Mouse (Mus musculus) right cerebral cortex, postnatal 25 days (tissue): ENCODE results near the gene Col24a1.
"Not testable (repeated sequence)": the region's sequence is repeated elsewhere in the genome, so short reads cannot be mapped to it uniquely, and the experiment has no call there.

Experiments used
- DNase-seq: peaks from one replicate; pipeline ENCODE4 v3.0.0; 2022

Col24a1 gene

DNA sequence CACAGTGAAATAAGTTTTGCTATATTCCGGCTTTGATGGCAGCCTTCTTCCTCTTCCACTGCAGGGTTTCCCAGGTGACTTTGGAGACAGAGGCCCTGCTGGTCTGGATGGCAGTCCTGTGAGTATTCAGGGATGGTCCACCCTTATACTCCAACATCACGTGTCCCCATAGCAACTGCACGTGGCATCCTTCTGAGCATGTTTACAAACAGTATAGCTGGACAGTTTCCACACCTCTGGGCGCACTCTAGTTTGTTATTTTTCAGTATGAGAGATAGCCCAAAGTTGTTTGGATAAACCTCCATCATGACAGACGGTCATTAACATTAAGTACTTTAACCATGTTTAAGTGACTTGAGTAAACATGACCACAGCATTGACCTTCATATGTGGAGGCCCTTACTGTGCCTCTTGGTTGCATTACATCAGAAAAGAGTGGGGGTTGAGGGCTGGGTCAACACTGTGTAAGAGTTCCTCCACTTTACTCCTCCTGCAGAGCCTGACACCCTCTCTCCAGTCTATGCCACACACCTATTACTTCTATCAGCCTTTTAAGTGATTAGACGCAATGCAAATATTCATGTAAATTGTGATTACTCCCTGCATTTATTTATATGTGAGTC is 64.7 kb downstream of the Col24a1 start:
- no peak for DNase-seq

DNA sequence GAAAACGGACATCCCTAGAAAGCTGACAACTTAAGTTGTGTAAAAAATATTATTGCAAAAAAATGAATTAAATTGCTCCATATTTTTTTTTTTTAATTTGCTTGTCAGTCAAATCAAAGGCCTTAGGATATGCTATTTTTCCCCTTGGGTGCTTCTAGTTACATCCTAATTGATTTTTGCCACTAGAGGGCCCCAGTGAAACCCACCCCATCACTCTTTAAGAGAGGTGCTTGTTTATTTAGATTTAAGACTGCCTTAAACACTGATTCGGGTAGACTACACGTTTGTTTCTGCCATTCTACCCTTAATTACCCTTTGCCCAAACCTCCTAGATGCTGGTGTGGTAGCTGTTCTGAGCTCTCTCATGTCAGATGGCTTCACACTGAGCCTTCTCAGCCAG is 73.0 kb downstream of the Col24a1 start:
- no peak for DNase-seq

DNA sequence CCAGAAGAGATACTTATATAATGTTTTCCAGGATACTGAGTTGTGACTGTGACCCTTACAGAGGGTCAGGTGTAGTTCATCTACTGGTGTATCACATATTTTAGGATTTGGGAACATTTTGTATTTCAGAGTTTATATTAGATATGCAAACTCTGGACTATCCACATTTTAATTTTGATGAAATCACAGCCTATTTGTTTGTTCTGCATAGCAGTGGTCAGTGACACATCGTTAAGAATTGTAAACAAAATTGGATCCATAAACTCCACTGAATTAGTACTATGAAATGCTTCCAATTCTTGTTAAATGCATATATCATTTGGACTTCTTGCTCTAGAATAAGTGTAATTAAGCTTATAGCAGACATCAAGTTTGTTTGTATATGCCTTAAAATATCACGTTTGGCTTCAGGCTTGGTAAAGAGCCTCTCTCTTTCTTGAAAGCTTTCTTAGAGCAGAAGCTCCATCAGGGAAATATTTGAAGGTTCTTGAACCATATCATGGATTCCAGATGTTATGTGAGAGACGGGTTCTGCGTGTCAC is 75.0 kb downstream of the Col24a1 start:
- no peak for DNase-seq

DNA sequence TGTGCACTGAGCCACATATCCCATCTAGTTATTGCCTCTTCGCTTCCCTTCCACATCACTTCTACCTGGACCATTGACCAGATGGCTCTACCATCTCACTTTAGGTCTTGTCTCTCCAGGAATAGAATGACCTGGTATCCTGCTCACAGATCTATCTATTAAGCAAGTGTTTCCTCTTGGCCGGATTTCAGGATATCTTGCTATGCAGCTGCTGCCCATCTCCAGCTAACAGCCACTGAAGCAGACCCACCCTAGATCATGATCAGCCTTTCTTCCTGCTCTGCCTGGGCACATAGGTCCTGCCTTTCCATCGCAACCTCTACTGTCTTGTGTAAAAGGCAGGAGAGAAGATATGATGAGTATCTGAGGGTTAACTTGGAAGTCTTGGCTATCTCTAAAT is 84.0 kb downstream of the Col24a1 start:
- DNase-seq = no peak

DNA sequence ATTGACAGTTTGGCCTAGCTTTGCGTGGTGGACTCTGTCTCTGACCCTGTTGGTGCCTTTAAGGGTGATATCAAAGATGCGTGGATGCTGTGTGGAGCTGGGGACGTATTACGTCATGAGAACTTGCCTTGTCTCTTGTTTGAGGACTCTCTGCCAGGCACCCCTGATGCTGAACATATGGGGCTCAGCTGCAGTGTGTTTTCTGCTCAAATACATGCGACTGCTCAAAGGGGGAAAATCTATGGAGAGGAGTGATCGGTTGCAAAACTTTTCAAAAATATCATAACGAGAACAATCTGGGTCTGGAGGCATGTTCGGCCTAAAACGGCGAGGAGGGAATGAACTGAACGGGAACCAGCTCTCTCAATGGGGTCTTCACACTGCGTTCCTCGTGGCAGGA is 90.8 kb downstream of the Col24a1 start:
- no peak for DNase-seq

DNA sequence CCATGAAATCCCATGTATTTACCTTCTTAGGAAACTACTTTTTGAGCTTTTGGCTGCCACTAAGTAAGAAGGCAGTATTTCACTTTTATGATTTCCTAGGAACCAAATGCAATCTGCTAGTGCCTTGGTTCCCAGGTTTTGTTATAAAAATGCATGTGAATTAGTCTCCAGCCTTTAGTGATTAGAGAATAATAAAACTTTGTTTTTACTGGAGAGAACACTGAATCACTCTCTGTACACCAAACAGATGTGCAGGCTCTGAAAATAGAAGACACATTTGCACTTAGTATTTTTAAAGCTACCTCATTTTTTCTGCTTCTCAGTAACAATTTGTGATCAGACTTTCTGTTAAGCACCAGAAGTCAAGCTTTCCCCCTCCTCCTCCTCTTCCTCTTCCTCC is 94.2 kb downstream of the Col24a1 start:
- DNase-seq = no peak

DNA sequence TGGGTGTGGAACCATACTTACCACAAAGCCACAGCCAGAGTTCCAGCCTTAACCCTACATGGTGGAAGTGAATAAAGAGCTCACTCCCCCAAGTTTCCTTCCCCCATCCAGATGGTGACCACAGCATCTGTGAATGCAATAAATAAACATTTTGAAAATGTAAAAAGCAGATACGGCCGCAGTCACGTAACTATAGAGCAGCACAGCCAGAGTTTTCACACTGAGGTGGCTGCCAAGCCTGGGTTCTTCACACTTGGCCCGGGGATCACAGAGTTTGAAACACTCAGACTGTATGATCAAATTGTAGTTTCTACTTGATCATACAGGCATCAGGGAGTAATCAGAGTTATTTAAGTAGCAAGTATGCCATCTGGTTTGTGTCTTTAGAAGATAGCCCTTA is 98.4 kb downstream of the Col24a1 start:
- DNase-seq = no peak

DNA sequence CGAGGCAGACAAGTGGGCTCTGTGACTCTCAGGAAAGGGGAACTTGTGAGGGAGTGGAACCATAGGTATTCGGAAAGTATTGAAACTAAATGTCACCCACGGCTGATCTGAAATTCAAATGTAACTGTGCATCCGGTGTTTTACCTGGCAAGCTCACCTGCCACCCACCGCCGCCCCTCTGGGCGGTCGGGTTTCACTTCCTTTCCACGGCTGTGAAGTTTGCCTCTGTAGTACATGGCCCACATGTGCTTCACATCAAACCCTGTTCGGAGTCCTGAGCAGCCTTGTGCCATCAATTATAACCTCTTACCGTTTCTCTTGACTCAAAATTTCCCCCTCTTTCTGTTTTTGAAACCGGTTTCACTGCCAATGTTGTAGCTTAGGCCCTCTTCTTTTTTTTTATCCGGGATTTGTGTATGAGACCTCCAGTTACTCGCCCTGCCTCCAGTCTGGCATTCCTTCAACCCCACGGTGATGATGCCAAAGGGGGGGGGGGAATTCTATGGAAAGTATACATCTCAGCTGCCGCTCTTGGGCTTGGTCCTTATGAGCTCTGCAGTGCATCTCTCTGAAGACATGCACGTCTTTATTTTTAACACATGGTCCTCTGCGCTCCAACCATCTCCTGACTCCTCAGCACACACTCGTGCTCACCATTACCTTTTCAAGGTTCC is 99.9 kb downstream of the Col24a1 start:
- no peak for DNase-seq

DNA sequence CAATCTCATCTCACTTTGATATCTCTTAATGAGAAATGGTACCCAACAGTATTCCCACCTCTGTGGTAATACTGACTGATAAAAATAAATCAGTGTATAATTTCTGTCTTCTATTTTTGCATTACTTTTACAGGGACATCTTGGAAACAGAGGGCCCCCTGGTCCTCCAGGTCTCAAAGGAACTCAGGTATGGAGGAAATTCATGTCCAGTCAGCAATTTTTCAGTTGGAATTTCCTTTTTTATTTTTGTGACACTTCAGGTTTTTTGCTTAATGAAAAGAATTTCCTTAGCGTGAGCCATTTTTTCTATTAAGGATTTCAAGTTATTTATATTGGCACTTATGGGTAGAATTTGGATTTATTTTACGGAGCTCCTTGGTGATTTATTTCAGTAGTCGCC is 106.9 kb downstream of the Col24a1 start:
- no peak for DNase-seq

DNA sequence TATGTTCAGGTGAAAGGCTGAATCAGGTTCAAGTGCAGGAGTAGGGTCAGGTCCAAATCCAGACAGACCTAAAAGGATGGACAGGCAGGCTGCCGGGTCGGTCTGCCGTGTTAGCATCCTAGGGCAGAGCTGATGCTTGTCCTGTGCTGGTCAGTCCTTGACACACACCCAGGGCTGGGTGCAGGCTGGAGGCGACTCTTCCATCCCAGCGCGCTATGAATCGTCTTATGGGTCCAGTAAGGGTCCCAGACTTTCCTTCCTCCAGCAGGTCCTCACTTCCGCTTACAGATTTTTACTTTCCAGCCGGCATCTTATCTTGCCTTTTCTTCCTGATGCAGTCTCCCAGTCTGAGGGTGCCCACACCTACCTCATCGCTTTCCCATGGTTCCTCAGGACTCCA is 110.0 kb downstream of the Col24a1 start:
- no peak for DNase-seq

DNA sequence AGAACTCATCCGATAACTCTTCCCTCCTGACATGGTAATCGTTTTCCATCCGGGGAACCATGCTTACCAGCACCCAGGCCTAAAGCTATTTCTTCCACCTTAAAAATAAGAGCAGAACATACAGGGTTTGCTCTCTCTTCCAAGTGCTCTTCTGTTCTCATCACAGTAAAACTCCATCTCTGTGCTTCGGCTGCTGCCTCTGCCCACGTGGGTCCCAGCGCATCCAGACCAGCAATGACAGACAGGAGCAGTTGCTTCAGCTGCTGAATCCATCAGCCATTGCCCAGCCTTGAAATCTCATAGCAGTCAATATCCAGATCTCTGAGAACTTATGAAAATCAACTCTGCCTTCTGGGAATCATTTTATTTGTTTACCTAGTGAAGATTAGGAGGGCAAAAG is 110.7 kb downstream of the Col24a1 start:
- DNase-seq = no peak

DNA sequence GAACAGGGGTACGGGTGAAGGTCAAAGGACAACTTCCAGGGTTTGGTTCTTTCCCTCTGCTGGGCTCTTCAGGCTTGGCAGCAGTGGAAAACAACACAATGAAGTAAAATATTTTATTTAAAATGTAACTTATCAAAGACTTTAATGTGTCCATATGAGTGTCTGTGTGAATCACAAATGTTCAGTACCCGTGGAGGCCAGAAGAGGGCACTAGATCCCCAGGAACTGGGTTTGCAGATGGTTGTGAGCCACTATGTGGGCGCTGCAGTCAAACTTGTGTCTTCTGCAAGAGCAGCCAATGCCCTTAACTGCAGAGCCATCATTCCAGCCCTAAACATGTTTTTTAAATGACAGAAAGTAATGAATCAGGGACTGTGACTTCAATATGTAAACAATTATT is 115.8 kb downstream of the Col24a1 start:
- DNase-seq = no peak

DNA sequence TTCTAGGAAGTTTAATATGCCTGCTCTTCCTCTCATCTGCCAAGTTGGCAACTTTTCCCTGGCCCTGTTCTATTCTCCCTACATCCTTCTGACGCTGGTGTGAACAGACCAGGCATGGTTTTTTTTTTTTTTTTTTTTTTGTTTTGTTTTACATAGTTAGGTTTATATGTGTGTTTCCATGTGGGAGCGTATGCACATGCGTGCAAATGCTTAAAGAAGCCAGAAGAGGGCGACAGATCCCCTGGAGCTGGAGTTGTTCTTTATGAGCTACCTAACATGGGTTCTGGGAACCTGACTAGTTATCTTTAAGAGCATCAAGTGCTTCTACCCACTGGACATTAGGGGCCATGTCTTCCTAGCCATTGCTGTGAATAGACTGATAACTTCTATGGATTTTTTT is 119.9 kb downstream of the Col24a1 start:
- no peak for DNase-seq

DNA sequence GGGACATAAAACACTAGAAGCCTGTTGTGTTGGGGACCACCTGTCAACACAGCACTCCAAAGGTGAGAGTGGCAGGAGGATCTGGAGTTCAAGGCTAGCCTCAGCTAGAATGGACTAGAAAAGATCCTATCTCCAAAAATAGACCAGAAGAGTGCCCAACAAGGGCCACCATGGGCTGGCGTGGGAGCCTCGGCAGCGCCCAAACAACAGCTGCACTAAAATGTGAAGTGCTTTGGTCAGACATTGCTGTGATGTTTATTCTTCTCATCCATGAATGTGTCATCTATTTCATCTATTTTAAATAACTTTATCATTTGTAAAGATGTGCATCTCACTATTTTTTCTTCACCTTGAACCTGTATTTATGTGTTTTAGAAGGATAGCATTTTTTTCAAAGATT is 122.1 kb downstream of the Col24a1 start:
- DNase-seq = no peak

DNA sequence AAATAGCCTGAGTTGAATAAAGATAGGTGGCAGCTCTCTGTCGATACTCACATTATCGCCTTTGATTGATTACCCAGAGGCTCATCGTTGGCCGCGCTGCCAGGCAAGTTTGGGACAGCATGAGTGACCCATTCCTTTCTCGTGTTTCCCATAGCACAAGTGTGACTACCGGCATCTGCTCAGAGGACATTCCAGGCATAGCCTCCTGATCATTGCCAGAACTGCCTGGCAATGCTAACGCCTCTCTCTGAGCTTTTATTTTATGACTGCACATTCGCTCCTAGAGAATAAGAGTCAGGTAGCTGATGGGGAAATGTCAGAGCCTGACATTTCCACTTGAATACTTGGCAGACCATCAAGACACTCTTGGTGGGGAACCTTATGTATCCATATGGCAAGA is 125.5 kb downstream of the Col24a1 start:
- no peak for DNase-seq

DNA sequence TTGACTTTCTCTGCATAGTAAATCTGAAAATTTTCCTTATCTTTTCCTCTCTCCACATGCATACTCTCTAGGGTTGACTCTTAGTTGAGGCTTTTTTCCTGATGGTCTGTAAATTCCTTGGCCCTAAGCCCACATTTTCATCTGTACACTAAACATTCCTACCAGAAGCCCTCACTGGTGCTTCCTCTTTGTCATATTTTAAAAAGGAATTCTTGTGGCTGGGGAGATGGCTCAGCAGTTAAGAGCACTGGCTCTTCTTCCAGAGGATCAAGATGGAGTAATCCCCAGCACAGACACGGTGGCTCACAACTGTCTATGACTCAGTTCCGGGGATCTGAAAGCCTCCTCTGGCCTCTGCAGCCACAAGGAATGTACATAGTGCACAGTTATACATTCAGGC is 128.1 kb downstream of the Col24a1 start:
- DNase-seq = no peak

DNA sequence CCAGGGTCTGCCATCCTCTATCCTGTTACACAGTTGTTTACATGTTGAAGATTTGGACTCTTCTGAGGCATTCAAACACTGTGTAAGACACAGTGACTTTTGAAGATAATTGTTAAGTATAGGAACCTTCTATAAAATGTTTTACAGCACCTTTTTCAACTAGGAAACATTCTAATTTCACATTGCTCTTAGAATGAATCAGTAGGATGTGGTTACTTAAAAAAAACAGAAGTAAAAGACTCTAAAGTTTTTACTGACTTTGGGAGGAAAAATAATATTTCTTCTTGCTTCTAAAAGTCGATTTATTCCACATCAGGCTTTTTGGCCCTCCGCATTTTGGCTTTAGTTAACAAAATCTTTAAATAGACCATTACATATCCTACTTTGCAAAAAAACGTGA is 129.8 kb downstream of the Col24a1 start:
- DNase-seq = no peak

DNA sequence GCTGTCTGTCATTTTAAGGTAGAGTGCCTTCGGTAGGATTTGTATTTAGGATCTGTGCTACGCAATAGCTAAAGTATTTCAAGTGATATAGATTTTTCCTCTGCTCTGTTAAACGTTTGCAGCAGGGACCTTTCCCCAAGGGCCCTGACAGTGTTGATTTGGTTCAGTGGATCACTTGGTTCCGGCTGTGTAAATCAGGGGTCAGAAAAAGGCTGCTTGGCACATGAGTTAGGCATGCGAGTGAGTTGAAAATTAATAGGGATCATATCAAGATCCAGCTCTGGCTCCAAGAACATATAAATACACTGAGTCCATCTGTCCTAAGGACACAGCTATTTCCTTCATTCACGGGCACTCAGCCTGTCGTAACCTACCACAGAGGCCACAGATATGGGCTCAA is 146.1 kb downstream of the Col24a1 start:
- DNase-seq = no peak

DNA sequence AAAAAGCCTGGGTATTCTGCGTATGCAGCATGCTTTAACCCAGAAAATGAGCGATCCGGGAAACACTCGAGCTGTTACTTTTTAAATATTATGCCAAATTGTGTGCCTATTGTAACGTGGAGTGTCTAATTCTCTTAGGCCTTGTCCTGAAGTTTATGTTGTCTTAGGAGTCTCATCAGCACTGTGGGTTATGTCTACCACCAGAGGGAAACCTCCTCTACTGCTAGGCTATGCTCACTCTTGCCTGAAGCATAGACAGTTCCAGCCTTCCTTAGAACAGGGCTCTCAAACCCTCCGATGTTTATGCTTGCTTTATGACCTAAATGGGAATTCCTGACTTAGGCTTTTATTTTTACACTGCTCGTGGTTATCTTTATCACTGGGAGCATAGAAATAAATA is 146.8 kb downstream of the Col24a1 start:
- DNase-seq = no peak

DNA sequence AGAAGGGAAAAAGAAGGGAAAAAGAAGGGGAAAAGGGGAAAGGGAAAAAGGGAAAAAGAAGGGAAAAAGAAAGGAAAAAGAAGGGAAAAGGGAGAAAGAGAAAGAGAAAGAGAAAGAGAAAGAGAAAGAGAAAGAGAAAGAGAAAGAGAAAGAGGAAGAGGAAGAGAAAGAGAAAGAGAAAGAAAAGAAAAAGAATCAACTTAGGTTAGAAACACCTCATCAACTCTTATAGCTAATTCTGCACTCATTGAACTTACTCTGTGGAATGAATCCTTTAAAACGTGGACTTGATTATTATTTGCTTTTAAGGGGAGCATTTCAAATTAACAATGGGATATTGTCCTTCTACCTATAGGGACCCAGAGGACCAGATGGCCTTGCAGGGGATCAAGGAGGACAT is 148.7 kb downstream of the Col24a1 start:
- no peak for DNase-seq

DNA sequence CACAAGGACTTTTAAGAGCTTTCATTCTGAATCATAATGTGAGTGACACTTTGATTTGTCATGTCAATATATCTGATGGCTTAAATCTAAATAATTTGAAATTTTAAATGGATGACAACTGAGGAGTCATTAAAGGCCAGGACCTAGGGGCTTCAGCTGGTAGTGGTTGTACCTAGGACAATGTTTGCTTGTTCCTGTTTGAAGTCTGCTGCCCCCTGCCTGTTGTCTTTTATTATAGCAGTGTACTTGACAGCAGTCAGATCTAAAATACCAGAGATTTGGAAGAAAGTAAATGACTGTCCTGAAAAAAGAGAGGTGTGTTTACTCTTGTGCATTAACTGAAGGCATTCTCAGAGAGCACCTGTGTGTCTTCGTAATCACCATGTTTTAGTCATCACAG is 150.0 kb downstream of the Col24a1 start:
- no peak for DNase-seq

DNA sequence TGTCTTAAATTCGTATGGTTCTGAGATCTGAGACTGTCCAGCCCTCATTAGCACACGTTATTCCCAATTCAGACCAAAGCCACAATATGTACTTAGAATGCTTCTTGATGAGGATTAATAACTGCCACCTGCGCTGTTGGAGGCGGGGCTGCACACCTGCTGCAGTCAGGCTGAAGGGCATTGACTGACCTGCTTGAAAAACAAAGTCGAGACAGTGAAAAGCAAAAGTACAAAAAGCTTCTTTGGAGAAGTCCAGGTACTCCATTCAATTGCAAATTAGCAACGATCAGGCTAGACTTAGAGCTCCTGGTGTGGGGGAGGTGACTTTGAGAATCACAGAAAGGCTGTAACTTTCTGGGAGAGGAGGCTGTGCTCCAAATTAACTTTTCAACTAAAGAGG is 150.9 kb downstream of the Col24a1 start:
- DNase-seq = not testable (repeated sequence)

DNA sequence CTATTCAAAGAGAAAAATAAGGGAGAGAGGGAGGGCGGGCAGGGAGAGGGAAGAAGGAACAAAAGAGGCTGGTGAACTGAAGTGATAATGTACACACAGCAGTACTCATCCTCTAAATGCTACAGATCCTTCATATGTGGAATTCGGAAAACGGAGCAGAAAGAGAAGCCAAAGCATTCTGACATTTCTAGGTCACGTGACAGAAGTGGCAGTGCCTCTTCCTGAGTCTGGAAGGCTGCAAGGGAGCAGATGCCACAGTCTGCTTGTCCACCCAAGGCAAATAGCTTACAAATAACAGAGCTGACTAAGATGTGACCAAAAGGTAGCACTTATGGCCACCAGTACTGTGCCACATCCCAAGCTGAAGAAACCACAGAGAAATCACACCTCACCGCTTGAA is 164.8 kb downstream of the Col24a1 start:
- no peak for DNase-seq

DNA sequence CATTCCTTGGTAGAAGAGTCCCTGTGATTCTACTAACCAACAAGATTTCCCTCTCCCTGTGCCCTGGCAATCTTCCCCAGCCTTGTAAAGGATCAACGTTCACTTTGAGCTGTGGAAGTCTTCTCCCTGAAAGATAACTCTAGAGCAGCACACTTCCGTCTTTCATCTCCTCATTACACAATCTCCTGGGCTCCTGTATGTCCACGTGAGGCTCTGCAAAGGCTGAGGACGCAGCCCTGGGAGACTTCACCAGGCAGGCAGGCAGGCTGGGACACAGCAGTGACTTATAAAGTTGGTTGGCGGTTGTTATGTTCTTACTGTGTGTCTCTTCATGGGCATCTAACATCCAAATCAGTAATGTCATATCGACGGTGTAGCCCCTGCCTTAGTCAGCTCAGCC is 170.1 kb downstream of the Col24a1 start:
- DNase-seq = no peak

DNA sequence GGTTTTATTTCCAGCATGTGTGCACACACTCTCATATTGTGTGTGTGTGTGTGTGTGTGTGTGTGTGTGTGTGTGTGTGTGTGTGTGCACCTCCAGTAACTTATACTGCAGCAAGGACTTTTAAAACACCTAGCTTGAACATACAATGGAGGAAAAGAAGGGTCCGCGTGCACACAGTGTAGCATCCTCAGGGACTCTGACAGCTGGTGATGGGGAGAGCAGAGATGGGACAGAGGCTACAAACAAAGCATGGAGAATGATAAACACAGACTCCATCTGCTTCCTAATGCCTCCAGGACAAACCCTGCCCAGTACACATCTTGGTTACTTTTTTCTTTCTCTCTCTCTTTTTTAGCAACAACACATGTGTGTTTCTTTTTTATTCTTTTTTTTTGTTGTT is 171.5 kb downstream of the Col24a1 start:
- DNase-seq = no peak
